Mouse (Mus musculus): ENCODE measurements around the gene Pdia5. TPM values are rescaled to one million over a fixed set of nuclear protein-coding genes. Genes with fewer than 3 reads are reported as not detected.

The Pdia5 gene
- 1 to 10 TPM; 2.9 to 4.9 (median 4.3) TPM for total RNA-seq (2022)

- peak; percentile 84 to 87 for DNase-seq (ENCODE audit: low spot score in 2 of 2)
These were observed at the start of gene Pdia5 for GRCm38 (mm10) chr16:35490231-35491070. Pdia5 (minus strand) TSS chr16:35490873.

GRCm38 (mm10) chr16:35539041-35539440, 48.4 kb upstream of the Pdia5 start:
- no peak for DNase-seq (ENCODE audit: low spot score in 2 of 2)

DNA sequence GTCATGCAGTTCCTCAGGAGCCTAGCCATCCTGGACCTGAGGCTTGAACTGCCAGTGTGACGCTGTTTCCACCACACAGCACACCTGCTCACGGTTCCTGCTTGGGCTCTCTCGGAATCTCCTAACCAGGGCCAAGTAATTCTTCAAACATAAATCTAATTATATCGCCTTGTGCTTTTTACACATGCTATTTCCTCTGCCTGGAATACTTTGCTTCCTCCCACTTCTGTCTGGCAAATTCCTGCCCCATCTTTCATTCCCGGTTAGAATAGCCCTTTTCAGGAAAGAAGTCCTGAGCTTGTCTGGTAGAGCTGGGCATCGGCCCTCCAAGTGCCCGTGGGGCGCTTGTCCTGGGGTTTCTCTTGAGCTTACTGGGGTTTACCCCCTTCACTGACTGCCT, 47.0 kb upstream of the Pdia5 start:
- no peak for DNase-seq (ENCODE audit: low spot score in 2 of 2)

DNA sequence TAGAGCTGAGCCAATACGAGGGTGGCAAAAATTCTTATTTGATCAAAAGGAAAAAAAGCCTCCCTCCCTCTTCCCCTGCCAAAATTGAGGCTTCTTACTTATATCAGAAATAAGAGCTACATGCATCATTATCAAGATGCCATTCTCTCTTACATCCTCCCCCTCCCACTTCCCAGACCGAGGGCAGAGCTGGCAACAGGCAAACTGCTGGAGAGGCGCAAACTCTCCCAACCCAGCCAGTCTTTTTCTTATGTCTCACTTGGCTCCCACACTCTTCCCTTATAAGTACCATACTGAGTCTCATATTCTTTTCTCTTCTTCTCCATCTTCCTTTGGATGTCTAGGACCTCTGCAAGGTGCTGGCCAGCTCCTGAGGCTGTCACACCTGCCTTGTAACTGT, 44.0 kb upstream of the Pdia5 start:
- no peak for DNase-seq (ENCODE audit: low spot score in 2 of 2)

- DNase-seq (ENCODE audit: low spot score in 2 of 2) = no peak
These were observed 33.5 kb upstream of the Pdia5 start for GRCm38 (mm10) chr16:35524200-35524599.

DNA sequence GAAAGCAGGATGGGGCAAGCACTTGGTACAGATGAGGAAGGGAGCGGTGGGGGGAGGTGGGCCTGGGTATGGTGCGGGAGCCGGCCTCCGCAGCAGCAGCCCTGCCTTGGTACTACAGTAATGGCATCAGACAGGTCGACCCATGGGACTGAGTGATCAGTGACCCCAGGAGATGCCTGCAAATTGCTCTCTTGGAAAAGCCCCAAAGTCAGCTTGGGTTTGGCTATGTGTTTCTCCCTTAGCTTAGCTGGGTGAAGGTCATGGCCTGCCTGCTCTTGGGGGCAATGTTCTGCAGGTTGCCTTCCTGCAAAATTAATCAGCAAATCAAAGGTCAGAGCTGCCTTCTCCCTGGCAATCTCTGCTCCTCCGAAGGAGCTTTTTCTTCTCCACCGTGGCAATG, 28.6 kb upstream of the Pdia5 start:
- no peak for DNase-seq (ENCODE audit: low spot score in 2 of 2)

GRCm38 (mm10) chr16:35517976-35518951, 27.6 kb upstream of the Pdia5 start:
- DNase-seq (ENCODE audit: low spot score in 2 of 2) = no peak

DNA sequence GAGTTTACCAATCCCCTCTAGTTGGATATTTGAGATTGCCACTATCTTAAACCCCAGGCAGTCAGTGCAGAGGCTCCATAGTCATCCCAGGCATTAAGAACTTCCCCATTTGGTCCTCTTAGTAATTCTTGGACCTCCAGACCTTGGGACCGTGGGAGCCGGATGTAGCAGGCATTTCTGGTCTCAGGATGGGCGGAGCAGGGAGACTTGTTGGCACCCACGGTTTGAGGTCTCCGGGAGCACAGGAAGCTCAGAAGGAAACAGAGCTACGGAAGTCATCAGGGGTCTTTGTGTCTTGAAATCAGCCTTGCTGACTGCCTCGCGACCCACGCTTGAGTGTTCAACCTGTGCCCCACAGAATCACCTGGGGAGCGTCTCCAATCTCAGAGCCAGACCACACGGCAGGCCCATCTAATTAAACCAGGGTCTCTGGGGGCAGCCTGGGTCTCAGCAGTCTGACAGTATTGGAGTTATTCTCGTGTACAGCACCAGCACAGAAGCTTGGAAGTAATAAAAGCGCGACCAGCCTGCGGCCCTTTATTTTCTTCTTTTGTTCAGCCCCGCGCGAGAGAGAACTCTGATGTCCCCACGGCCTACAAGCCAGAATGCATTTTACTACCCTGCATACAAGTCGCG, 25.4 kb upstream of the Pdia5 start:
- DNase-seq (ENCODE audit: low spot score in 2 of 2) = no peak

DNA sequence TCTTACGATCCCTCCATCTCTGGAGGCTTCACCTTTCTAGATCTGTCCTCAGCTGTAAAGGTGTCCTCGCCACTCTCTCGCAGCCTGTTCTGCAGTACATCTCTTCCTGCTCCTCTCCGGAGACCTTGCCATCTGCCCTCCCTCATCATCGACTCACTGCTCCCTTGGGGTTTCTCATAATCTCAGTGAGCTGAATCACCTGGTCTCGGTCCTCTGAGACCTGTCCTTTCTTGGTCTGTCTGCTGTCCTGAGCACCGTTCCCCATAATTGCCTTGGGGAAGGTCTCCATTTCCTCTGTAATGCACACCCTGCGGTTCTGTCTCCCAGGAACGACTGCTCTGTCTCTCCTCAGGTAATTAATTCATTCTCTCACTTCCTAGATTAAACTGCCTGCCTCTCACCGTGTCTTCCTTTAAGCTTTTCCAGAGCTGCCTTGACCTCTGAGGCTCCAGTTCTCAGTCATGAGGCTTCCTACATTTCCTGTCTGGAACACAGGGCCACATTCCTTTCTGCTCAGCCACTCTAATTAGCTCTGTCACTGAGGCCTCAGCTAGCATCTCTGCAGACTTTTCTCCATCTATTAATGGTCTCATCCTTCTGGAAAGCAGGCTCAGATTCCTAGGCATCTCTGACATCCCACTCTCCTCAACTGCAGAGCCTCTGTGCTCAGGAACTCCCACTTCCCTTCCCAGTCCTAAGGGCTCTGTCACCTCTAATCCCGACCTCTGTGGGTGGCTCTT, 18.8 kb upstream of the Pdia5 start:
- no peak for DNase-seq (ENCODE audit: low spot score in 2 of 2)

GRCm38 (mm10) chr16:35508581-35508980, 17.9 kb upstream of the Pdia5 start:
- DNase-seq (ENCODE audit: low spot score in 2 of 2) = no peak

GRCm38 (mm10) chr16:35505786-35506185, 15.1 kb upstream of the Pdia5 start:
- no peak for DNase-seq (ENCODE audit: low spot score in 2 of 2)

DNA sequence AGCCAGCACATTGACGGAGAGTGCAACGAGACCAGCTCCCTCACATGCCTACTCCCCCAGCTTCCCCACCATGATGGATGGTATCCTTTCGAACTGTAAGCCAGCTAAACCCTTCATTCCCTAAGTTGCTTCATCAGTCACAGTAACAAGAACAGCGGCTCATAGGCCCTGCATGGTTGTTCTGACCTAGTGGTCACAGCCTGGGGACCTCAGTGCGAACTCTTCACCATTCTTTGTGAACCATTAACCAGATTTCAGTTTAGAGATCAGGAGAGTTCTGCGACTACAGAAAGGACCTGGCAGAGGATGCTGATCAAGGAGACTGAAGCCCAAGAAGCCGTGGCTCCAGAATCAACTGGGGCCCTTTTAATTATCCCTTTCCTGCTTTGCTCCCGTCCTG, 13.6 kb upstream of the Pdia5 start:
- DNase-seq (ENCODE audit: low spot score in 2 of 2) = no peak

DNA sequence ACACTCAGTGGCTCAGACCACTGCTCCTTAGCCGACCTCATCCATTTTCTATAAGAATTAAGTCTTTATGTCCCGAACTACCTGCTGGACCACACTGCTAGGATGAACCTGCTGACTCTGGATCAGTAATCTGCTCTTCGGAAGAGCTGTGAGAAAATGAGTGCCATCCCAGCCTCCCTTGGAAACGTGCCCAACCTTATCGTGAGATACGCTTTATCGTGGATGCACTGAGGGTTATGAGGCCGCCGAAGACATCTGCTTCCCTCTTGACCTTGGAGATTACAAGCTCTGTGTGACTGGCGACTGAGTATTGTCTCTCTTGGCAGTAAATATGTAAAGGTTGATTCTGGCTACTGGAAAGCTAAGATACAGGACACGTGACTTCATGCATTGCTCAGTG, 11.8 kb upstream of the Pdia5 start:
- DNase-seq (ENCODE audit: low spot score in 2 of 2) = no peak

- no peak for DNase-seq (ENCODE audit: low spot score in 2 of 2)
These were observed 10.6 kb upstream of the Pdia5 start for GRCm38 (mm10) chr16:35501106-35501760.

GRCm38 (mm10) chr16:35500342-35500741, 9.7 kb upstream of the Pdia5 start:
- DNase-seq (ENCODE audit: low spot score in 2 of 2) = no peak

- no peak for DNase-seq (ENCODE audit: low spot score in 2 of 2)
These were observed 880 bp downstream of the Pdia5 start for GRCm38 (mm10) chr16:35489793-35490192.

GRCm38 (mm10) chr16:35489066-35489718, 1.5 kb downstream of the Pdia5 start:
- DNase-seq (ENCODE audit: low spot score in 2 of 2) = no peak

GRCm38 (mm10) chr16:35487776-35488175, 2.9 kb downstream of the Pdia5 start:
- DNase-seq (ENCODE audit: low spot score in 2 of 2) = no peak

DNA sequence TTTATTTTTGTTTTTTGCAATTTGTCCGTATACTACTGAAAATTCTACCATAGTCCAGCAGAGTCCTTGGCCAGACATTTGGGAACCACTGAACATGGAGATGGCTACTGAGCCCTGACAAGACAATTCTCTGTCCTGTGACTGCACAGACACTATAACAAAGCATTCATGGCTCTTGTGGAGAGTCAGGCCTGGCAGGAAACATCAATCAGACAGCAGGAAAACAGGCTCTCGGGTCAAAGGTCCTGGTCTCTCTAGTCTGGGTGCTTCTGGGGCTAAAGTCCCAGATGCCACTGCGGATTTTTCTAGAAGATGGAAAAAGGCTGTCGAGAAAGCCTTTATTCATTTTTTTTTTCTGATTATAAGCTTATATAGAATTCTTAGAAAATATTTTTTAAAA, 3.6 kb downstream of the Pdia5 start:
- DNase-seq (ENCODE audit: low spot score in 2 of 2) = no peak

DNA sequence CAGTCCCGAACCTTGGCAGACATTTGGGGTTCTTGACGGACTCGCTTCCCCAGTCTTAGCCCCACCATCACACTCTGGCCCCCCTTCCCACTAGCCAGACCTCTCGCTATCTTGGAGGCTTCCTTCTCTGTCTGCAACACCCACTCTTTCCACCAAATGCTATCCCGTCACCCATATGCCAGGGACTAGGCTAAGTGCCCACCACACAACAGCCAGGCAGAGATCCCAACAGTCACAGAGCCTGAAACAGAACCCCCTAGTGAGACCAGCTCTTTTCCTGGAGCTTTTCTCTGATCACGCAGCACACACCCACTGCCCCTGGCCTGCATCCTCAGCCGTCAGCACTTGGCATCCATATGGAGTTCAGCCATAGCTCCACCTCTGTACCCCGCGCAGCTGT, 5.0 kb downstream of the Pdia5 start:
- DNase-seq (ENCODE audit: low spot score in 2 of 2) = peak in 1 of 2 experiments; percentile 24
